Mouse (Mus musculus) cortical plate, adult 2 months (tissue): ENCODE measurements at regions not wholly inside any gene's neighbourhood (a gene's known extent, or its start where the extent isn't known, plus 50 kb on each side); places are given as distances from the start of the nearest gene placed in this dataset.

ENCODE experiments used
- CTCF ChIP-seq: fragments of 200-500 bp; IDR thresholded peaks from 2 replicates; pipeline ENCODE4 v1.5.1; 2011; ENCODE audit warnings: mild to moderate bottlenecking, control low read depth, low read length; ENCODE audit not compliant: insufficient read depth; ENCODE audit errors: extremely low read depth
- POLR2A ChIP-seq: fragments of 200-500 bp; IDR thresholded peaks from 2 replicates; pipeline ENCODE4 v1.6.1; 2011; ENCODE audit warnings: mild to moderate bottlenecking, low read length, control low read depth; ENCODE audit not compliant: insufficient read depth; ENCODE audit errors: extremely low read depth

- TF ChIP-seq CTCF: no peak
- no peak for TF ChIP-seq POLR2A
These were observed 317.6 kb upstream of the Sox9 start for GRCm38 (mm10) chr11:112464386-112464785.
